Mouse (Mus musculus): Measurements from ENCODE around the gene Bace1. TPM values are rescaled to one million over a fixed set of nuclear protein-coding genes. Genes with fewer than 3 reads are reported as not detected.
"Not testable (repeated sequence)": the region's sequence is repeated elsewhere in the genome, so short reads cannot be mapped to it uniquely, and the experiment has no call there.

Gene Bace1
- total RNA-seq, 2 experiments from 2014 or later = 37.5 to 47.4 TPM

DNA sequence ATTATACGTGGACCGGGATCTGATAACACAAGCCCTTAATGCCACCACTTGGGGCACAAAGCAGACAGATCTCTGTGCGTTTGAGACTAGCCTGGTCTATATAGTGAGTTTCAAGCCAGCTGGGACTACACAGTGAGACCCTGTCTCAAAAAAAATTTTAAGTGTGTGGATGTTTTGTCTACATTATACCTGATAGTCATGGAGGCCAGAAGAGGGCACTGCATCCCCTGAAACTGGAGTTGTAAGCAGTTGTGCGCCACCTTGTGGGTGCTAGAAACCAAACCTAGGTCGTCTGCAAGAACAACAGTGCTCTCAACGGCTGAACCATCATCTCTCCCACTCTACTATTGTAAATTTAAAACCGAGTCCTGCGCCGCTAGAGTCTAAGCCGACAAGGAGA is 9.3 kb upstream of the Bace1 start:
- intact Hi-C loops (cut with DNase I) = loop anchor here (5.0 kb wide), 1 partner anchor 48 kb away; no protein-coding TSS in a partner anchor
- peak in 1 of 2 experiments; percentile 29 for DNase-seq

DNA sequence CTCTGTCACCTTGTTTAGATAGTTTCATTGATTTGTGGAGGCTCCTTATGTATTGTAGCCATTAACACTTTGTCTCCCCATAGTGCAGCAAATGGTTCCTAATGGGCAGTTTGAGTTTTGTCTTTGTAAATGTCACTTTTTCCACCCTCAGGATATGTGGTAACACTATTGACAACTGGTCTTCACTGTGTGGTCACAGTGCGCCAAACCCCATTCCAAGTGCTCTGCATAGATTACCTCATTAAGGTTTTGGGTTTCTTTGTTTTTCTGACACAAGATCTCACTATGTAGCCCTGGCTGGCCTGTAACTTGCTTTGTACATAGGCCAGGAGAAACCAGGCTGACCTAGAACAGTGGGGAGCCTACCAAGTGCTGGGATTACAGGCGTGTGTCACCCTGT is 5.5 kb upstream of the Bace1 start:
- DNase-seq = no peak
- intact Hi-C loops (cut with DNase I) = no loop called here

DNA sequence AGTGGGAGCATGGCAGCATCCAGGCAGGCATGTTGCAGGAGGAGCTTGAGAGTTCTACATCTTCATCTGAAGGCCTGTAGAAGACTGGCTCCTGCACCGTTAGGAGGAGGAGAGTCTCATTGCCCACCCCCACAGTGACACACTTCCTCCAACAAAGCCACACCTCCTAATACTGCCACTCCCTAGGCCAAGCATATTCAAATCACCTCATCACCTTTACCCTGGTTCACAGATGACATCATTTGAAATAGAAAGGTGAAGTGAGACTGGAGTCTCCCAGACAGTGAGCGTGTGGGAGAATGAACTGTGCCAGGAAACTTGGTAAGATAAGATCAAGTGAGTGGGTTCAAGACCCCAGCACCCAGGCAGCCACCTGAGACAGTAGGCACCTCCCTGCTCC is 4.9 kb upstream of the Bace1 start:
- intact Hi-C loops (cut with DNase I) = no loop called here

DNA sequence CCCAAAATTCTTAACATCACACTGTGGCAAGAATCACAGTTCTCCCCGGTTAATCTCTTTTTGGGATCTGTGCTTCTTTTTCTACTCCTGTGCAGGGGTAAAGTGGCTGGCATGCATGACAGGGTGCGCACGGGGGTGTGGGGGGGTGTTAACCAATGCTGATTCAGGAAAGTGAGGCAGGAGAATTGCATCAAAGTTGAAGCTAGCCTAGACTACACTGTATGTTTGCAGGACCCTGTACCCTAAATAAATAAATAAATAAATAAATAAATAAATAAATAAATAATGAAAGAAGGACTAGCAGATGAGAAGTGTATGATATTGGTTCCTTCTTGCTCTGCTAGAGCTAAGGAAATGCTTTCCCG is 329 bp upstream of the Bace1 start:
- no peak for DNase-seq
- intact Hi-C loops (cut with DNase I) = no loop called here

More for the DNA sequence above, 4.9 kb upstream of the Bace1 start:
- DNase-seq = no peak

DNA sequence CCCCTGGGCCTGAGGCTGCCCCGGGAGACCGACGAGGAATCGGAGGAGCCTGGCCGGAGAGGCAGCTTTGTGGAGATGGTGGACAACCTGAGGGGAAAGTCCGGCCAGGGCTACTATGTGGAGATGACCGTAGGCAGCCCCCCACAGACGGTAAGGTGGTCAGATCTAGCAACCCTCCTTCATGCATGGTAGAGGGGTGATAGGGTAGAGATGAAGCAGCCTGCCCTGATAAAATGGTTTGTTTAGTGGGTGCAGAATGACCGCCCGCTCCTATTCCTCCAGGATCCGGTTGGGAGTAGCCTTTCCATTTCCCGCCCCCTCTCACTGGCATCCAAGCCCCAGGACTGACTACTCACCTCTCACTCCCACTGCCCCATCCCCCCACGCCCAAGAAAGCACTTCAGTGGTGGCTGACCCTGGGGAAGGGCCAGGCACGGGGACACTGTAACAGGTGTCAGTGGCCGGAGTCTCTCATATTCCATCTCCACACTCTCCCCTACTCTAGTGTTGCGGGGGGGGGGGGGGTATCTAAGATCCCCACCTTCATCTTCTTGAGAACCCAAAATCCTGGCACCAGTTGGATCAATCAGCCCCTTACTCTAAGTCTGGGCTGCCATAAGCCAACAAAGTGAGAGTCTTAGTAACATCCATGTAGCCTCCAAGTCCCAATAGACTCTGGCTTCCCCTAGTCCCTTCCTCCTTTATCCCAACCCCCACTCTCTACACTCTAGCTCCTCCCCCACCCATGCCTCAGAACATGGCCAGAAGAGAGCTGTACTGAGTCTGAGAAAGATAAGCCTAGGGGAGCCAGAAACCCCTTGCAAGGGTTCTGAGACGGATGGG is 980 bp downstream of the Bace1 start:
- intact Hi-C loops (cut with DNase I) = no loop called here
- DNase-seq = peak; percentile 28 to 32

DNA sequence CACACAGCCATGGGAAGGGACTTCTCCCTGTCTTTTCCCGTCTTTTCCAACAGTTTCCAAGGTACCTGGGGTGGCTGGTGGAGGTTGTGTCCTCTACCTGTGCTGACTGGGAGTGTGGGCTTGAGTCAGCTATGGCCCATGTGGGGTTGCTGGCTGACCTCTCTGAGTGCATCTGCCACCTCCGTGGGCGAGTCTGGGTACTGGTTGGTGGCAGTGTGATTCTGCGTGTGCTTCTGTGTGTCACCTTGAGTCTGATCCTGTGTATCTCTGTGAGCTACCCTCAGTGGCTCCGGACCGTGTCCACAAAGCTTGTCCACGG is 1.6 kb downstream of the Bace1 start:
- DNase-seq = no peak
- intact Hi-C loops (cut with DNase I) = no loop called here

DNA sequence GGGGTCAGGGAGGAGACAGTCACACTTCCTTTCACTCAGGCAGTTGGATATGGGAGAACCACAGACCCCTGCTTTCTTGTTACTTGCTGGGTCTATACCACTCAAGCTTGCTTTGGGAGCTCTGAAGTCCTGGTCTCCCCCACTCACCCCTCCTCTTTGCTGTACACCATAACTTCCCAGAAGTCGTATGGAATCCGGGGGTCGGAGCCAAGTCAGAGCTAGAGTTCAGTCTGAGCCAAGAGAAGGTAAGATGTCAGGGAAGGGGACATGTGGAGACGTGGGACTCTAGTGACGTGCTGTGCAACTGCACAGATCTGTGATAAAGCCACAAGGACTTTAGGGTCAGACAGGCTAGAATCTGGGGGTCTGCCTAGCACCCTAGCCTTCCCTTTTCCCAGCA is 2.0 kb downstream of the Bace1 start:
- intact Hi-C loops (cut with DNase I) = no loop called here
- no peak for DNase-seq

DNA sequence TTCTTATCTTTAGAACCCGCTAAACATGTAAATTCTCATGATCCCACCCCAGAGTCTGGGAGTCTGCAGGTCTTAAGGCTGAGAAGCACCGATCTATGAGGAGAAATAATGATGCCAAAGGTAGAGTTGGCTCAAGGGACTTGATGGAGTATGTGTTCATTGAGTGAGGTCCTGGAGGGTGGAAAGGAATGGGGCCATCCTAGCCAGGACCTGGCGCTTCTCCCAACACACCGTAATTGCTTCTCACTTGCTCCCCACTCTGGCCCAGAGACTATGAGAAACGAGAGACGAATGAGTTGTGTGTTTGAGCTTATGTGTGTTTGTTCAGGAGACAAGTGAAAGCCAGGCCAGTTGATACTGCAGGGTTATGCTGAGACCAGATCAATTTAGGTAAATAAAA is 3.1 kb downstream of the Bace1 start:
- intact Hi-C loops (cut with DNase I) = no loop called here
- DNase-seq = no peak

DNA sequence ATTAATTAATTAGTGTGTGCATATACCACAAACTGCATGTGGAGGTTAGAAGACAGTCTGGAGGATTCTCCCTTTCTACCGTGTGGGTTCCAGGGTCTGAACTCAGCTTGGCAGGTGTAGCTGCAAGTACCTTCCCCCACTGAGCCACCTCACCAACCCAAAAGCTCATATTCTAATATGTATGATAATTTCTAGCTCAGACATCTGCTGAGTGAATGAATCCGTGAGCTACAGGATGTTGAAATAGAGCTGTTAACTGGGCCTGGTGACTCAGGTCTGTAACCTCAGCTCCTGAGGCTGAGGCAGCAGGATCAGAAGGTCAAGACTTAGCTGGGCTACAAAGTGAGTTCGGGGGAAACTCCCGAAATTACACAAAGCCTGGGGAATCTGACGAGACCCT is 4.6 kb downstream of the Bace1 start:
- intact Hi-C loops (cut with DNase I) = no loop called here
- DNase-seq = no peak

DNA sequence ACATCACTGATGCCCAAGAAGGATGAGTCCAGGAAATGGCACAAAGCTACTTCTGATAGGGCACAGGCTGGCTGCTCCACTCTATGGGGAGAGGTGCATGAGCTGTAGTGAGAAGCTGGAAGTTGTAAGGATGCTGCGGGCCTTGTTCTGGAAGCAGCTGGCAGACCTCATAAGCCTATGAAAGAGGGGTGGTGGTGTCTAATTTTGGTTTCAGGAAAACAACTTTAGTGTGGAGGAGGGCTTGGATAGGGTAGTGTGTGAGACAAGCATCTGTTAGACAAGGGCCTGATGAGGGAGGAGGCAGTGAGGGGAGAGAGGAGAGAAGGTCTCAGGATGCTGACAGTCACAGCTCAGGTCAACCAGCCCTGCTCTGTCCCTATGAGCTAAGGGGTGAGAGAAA is 5.4 kb downstream of the Bace1 start:
- no peak for DNase-seq
- intact Hi-C loops (cut with DNase I) = no loop called here

DNA sequence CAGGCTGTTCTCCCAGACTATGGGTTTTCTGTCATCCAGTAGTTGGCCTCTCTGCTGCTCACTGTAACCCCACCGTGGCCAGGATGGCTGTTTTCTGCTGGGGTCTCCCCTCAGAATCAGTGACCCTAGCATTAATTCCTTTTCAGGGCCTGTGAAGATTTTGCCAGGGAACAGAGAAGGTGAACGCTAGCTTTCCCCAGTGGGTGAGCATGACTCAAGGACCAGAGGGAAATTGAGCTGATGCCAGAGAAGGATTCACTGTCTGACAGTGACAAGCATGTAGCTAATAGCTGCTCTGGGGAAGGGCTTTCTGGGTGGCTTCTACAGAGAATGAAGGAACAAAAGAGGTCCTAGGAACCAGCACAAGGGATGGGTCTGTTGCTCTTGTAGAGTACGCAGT is 7.2 kb downstream of the Bace1 start:
- no peak for DNase-seq
- intact Hi-C loops (cut with DNase I) = no loop called here

DNA sequence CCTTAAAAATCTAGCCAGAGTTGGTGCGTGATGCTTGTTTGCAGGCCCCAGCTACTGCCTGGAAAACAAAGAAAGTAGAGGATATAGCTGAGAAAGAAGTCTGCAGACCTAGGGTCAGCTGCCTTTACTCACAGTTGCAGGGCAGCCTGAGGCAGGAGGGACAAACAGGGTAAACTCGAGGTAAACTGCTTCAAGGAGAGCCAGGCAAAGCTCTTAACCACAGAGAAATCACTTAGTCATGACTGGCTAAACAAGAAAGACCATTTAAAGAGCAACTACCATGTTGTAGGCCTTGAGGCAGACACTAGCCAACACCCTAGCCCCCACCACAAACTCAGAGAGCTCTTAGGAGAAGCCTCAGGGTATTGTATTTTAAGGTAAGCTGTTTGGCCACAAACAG is 7.8 kb downstream of the Bace1 start:
- DNase-seq; intact Hi-C loops (cut with DNase I): not testable (repeated sequence)

DNA sequence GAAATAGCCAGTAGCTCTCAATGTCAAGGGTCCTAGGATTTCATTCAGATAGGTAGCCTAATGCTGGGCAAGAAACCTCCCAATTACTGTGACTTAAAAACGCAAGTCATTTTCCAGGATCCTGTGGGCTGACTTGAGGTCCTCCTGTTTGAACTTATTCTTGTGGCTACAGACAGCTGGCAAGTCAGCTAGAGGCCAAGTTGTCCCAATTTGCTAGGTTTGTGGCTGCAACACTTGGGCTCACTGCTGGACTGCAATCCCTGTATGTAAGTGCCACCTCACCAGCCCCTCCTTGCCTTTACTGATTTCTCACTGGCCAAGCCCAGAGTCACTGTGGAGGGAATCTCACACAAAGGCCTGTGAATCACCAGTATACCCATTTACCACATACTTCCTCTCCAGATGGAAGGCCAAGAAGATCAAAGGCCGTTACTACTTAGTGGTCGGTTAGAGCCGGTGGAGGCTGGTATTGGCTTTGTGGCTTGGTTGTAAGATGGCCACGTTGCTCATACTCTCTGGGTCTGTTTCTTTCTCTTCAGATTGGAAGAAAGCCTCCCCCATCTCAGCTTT is 8.6 kb downstream of the Bace1 start:
- intact Hi-C loops (cut with DNase I) = no loop called here
- DNase-seq = no peak

DNA sequence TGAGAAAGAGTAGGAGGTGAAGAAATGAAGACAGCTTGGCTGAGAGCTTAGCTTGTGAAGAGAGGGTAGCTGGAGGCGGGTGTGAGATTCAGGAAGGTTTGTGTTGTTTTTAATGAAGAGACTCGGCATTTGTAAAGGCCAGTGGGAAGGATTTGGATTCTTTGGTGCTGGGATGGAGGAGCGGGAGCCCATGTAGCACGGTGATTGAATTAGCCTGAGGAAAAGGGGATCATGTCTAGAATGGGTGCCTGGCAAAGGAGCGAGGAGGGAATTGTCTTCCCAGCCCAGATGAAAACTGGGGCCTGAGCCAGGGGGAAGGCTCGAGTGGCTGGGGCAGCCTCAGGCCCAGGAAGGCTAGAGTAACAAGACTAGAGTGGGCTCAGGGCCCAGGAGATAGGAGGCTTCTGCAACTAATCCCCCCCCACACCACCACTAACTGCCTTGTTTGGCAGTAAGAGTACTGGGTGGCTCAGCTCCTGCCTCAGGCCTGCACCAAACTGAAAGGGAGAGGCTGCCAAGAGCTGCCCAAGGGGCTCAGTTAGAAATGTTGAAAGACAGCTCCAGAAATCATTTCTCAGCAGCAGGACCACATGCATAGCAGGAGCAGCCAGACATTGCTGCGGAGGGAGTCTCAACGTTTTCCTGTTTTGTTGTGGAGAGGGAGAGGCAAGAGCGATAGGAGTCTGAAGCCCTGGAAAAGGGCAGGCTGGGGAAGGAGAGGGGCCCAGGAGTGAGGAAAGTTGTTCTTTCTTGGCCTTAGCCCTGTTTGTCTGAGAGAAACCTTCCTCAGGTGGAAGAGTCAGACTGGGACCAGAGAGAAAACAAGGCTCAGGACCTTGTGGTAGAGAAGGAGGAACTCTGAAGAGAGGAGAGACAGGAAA is 11.4 kb downstream of the Bace1 start:
- intact Hi-C loops (cut with DNase I) = no loop called here
- peak; percentile 50 to 69 for DNase-seq

DNA sequence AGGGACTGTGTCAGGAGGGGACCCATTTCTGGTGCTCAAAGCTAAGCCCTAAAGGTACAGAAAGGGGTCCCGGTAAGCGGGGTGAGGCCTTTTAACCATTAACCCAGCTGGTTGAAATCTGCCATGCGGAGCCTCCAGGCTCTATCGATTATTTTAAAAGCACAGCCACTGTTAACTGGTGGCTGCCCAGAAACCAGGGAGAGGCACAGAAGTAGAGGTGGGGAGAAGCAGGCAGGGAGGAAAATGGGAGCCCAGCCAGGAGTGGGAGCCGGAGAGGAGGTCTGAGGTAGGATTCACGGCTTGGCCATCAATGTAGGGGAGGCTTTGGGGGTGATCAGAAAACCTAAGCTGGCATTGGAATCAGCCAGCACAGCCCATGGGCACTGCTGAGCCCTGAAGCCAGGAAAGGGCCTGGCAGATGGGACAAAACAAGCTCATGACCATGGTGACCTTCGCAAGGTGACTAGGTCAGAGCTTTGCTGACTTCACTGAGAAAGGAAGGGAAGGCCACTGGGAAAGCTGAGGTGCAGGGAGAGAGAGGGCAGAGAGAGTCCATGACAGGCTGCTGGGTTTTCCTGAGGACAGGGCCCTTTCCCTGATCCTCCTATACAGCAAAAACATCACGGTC is 12.3 kb downstream of the Bace1 start:
- intact Hi-C loops (cut with DNase I) = no loop called here
- no peak for DNase-seq

DNA sequence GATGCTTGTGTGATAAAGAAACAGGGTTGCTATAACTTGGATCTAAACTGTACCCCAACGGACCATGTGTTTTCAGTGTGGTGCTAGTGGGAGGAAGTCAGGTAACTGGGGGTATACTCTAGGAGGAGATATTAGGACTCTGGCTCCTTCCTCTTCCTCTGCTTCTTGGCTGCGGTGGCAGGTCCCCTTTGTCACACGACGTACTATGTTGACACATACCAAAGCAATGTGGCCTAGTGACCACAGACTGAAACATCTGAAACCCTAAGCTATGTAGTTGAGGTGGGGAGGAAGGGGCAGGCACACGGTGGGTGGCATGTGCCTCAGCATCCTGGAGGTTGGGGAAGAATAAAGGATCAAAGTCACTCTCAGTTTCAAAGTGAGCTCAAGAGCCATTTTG is 12.9 kb downstream of the Bace1 start:
- intact Hi-C loops (cut with DNase I) = no loop called here
- no peak for DNase-seq

DNA sequence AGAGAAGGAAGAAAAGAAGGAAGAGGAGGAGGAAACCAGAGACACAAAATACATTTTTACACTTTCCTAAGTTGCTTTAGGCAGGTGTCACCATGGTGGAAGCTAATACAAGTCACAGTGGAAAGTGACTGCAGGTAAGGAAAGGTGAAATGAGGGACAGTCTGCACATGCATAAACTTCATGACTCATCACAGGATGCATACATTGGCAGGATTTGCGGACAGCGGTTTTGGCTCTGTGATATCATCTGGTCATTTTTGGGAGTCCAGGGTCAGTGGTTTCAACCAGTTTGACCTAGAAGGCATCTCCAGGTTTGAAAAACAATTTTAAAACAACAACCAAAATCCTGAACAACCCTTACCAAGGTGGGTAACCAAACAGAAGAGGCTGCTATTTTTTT is 13.4 kb downstream of the Bace1 start:
- no peak for DNase-seq
- intact Hi-C loops (cut with DNase I) = no loop called here

DNA sequence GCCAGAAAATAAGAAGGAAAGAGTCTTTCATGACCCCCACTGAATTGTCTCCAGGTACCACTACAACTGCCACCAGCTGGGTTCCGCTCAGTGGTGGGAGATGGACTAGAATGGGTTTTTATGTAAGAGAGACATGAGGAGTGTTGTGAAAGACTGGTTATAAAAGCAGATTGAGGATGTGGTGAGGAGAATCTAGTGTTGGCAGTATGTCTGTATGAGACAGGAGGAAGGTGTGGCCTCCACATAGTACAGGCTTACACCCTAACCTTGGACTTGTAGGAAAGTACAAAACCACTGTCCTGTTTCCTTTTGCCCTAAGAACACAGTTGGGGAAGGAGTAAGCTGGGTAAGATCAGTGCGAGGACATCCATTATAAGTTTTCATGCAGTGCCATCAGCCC is 15.3 kb downstream of the Bace1 start:
- DNase-seq = no peak
- intact Hi-C loops (cut with DNase I) = no loop called here

DNA sequence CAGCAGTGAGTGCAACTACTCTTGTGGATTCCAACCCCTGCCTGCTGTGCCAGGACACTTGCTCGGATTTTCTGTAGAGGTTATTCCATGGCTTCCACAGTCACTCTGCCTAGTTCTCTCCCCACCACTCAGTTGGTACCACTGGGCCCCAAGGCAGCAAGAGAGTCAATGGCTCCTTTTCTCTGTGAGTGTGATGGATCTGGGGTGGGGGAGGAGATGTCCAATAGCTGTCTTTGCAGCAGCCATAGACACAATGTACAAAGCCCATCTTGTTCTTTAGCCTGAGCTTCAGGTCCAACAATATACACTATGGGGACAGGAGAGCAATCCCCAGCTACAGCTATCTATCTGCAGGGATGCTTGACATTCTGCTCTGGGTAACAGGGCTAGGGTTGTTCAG is 15.8 kb downstream of the Bace1 start:
- no peak for DNase-seq
- intact Hi-C loops (cut with DNase I) = no loop called here

DNA sequence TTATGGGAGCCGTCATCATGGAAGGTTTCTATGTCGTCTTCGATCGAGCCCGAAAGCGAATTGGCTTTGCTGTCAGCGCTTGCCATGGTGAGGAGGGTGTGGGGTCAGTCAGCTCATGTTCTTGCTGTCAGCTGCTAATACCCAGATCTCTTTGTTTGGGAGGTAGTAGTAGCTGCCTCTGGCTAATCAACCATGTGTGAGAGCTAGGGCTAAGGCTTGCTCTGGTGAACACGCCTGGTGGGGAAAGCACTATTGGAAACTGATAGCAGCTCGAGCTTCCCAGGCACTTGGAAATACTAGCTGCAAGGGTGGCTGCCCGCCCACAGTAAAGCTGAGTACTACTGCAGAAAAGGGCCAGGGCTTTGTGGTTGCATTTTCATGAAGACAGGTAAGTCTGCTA is 21.0 kb downstream of the Bace1 start:
- intact Hi-C loops (cut with DNase I) = no loop called here
- no peak for DNase-seq

DNA sequence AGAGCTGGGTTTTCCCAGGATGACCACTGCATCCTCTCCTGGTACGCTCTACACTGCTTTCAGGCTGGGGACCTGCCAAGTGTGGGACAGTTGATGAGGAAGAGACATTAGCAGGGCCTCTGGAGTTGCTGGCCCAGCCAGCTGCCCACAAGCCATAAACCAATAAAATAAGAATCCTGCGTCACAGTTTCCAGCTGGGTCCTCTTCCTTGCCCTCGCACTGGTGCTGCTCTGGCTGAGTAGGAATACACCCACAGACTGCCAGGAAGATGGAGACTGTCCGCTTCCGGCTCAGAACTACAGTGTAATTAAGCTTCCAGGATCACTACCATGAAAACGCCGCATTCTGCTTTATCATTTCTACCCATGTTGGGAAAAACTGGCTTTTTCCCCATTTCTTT is 23.4 kb downstream of the Bace1 start:
- no peak for DNase-seq

More for the DNA sequence above, 23.4 kb downstream of the Bace1 start:
- intact Hi-C loops (cut with DNase I) = no loop called here

All from gastrocnemius, postnatal 36 days (tissue).